24 mouse cellular contexts compared by ENCODE assay signal in the genomic region with DNA sequence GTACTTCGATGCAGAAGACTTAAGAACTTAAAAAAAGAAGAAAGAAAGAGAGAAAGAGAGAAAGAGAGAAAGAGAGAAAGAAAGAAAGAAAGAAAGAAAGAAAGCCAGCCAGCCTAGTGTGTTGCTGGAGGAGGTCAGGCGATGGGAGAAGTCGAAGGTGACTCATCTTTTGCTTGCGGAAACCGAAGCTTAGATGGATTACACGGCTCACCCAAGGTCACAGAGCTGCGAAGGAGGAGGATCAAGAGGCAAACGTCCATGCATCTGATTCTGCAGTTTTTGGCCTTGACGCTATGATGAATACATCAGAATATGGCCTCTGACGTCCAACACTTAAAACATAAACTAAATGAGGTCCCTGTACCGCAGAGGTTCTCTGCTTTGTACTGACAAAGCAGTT.
A peak's percentile ranks its signal among the peaks of the same experiment; 100 is the strongest.
DNase-seq lines count a peak whose midpoint lies in the region; ATAC-seq lines count a peak whose summit lies in the region.
"Had no signal": no experiment of that assay in that cellular context is flagged by ENCODE, and none has a peak within 500 bp of the region (broad histone marks: within the 10 kb centered on the region; RNA-seq: fewer than 3 reads in every experiment).

No protein-coding gene starts in this region.

- H3K4me1 ChIP-seq in kidney, embryonic 16.5 days (ENCODE audit: insufficient read depth, low read length): no peaks in the 10 kb centered on the region; the same call in 1 of the 2 replicates
- H3K4me1 ChIP-seq: embryonic facial prominence, embryonic 10.5 days; forebrain, embryonic 10.5 days; heart, embryonic 15.5 days; hindbrain, embryonic 10.5 days; hindbrain, embryonic 15.5 days had no signal

- H3K9ac ChIP-seq in kidney, embryonic 16.5 days (replicated peaks; ENCODE audit: low read length): no peak overlapping the region
- H3K9ac ChIP-seq: heart, embryonic 15.5 days; hindbrain, embryonic 15.5 days had no signal

- H3K27ac ChIP-seq in kidney, embryonic 16.5 days (ENCODE audit: low read length): no peak overlapping the region
- H3K27ac ChIP-seq: embryonic facial prominence, embryonic 10.5 days; forebrain, embryonic 10.5 days; heart, adult 2 months; heart, embryonic 15.5 days; hindbrain, embryonic 10.5 days; hindbrain, embryonic 15.5 days had no signal

- no peaks in the 10 kb centered on the region for H3K27me3 ChIP-seq in kidney, embryonic 16.5 days (ENCODE audit: insufficient read depth, low read length)
- H3K27me3 ChIP-seq: heart, embryonic 15.5 days; hindbrain, embryonic 15.5 days had no signal

- no peak overlapping the region for H3K4me3 ChIP-seq in kidney, embryonic 16.5 days (ENCODE audit: low read length)
- H3K4me3 ChIP-seq: embryonic facial prominence, embryonic 10.5 days; forebrain, embryonic 10.5 days; heart, adult 2 months; heart, embryonic 15.5 days; hindbrain, embryonic 10.5 days; hindbrain, embryonic 15.5 days had no signal

- no peak for ATAC-seq in kidney, embryonic 16.5 days (ENCODE audit: low FRiP score, low TSS enrichment)
- ATAC-seq: CD4-positive, CD25-positive, alpha-beta regulatory T cell, adult 4 months; forebrain, embryonic 14.5 days; intestine, embryonic 16.5 days had no signal

- H3K9me3 ChIP-seq in kidney, embryonic 16.5 days (ENCODE audit: low read length): peaks cover 2% of the 10 kb centered on the region; the same call in 1 of the 2 replicates
- H3K9me3 ChIP-seq: embryonic facial prominence, embryonic 10.5 days; forebrain, embryonic 10.5 days; G1E; heart, embryonic 15.5 days; hindbrain, embryonic 10.5 days; hindbrain, embryonic 15.5 days had no signal

- no peaks in the 10 kb centered on the region for H3K36me3 ChIP-seq in kidney, embryonic 16.5 days (ENCODE audit: insufficient read depth, low read length)
- H3K36me3 ChIP-seq: embryonic facial prominence, embryonic 10.5 days; forebrain, embryonic 10.5 days; G1E; heart, embryonic 15.5 days; hindbrain, embryonic 10.5 days; hindbrain, embryonic 15.5 days had no signal

- DNase-seq in urinary bladder, postnatal 14 days (ENCODE audit: low spot score): peak; percentile 19
- DNase-seq in urinary bladder, adult 2 months (ENCODE audit: low spot score): no peak
- peak; percentile 81 for DNase-seq in adrenal gland, adult 2 months
- peak; percentile 42 for DNase-seq in adrenal gland, postnatal 25 days
- no peak for DNase-seq in kidney, adult 9 months
- DNase-seq in cerebellum, adult 8-10 months: no peak
- DNase-seq: B cell, adult 2 months; cerebellum, adult 18-20 months; cerebellum, postnatal 10 days; gastrocnemius, postnatal 10 days; heart, adult 2 months; heart, postnatal 14 days; kidney, adult 2 months had no signal

- no peak overlapping the region for H3K4me2 ChIP-seq in kidney, embryonic 16.5 days (replicated peaks; ENCODE audit: low read depth, low read length)
- H3K4me2 ChIP-seq: heart, embryonic 11.5 days; heart, embryonic 15.5 days; hindbrain, embryonic 15.5 days had no signal

- 44% methylated on average over 11 of the region's 11 CpGs for WGBS in kidney, embryonic 16.5 days

Comparison
In these comparisons a context has a peak if more than half of its experiments do, and no peak if none do; other contexts are left out.
1. DNase-seq: peak in urinary bladder, postnatal 14 days (single experiment), adrenal gland, adult 2 months (single experiment) and adrenal gland, postnatal 25 days (single experiment); none in urinary bladder, adult 2 months (single experiment), kidney, adult 9 months (single experiment) and cerebellum, adult 8-10 months (single experiment).